Mouse (Mus musculus) stomach, postnatal 0 days (tissue): ENCODE data around the gene Sox9. TPM values are rescaled to one million over a fixed set of nuclear protein-coding genes. Genes with fewer than 3 reads are reported as not detected.
A peak's percentile ranks its signal among the peaks of the same experiment; 100 is the strongest.

Experiments used
- ATAC-seq: fragments of 200-750 bp; cut with Nextera tagmentation; 2 replicates; pipeline ENCODE4 v1.8.0; 2017; ENCODE audit not compliant: low FRiP score, low TSS enrichment
- DNase-seq: peaks from one replicate; pipeline ENCODE4 v3.0.0-alpha.2; 2016; ENCODE audit warnings: low spot score
- H3K27ac ChIP-seq: fragments of 300-500 bp; sonication (generic); replicated peaks from 2 replicates; pipeline ENCODE4 v1.5.1; 2014; ENCODE audit warnings: mild to moderate bottlenecking, control low read depth
- H3K27me3 ChIP-seq: fragments of 300-500 bp; sonication (generic); 2 replicates; pipeline ENCODE4 v1.6.1; 2014; ENCODE audit warnings: low read length; ENCODE audit not compliant: control insufficient read depth, insufficient read depth
- H3K36me3 ChIP-seq: fragments of 300-500 bp; sonication (generic); 2 replicates; pipeline ENCODE4 v1.6.1; 2014; ENCODE audit warnings: low read length, mixed read lengths; ENCODE audit not compliant: control insufficient read depth, insufficient read depth
- H3K4me1 ChIP-seq: fragments of 300-500 bp; sonication (generic); replicated peaks from 2 replicates; pipeline ENCODE4 v1.6.1; 2014; ENCODE audit warnings: antibody characterized with exemption; ENCODE audit not compliant: control insufficient read depth, insufficient read depth
- H3K4me2 ChIP-seq: fragments of 300-500 bp; sonication (generic); replicated peaks from 2 replicates; pipeline ENCODE4 v1.6.1; 2014; ENCODE audit warnings: low read depth, mild to moderate bottlenecking, control low read depth, moderate library complexity
- H3K4me3 ChIP-seq: fragments of 300-500 bp; sonication (generic); 2 replicates; pipeline ENCODE4 v1.5.1; 2014; ENCODE audit warnings: low read depth, low read length, control low read depth
- H3K9ac ChIP-seq: fragments of 300-500 bp; sonication (generic); 2 replicates; pipeline ENCODE4 v1.6.1; 2014; ENCODE audit warnings: mild to moderate bottlenecking, low read length, control low read depth, mixed read lengths
- H3K9me3 ChIP-seq: fragments of 300-500 bp; sonication (generic); 2 replicates; pipeline ENCODE4 v1.6.1; 2016; ENCODE audit warnings: low read length; ENCODE audit not compliant: control insufficient read depth
- CTCF ChIP-seq: IDR thresholded peaks from 2 replicates; pipeline ENCODE4 v1.5.1; 2016; ENCODE audit warnings: antibody characterized with exemption, low read depth, mild to moderate bottlenecking, moderate library complexity
- EP300 ChIP-seq: optimal IDR thresholded peaks from 2 replicates; pipeline ENCODE3; 2016; ENCODE audit warnings: antibody characterized with exemption
- WGBS: fragments of 180-500 bp; shearing (Covaris S2); extraction: QIAGEN DNeasy Blood & Tissue Kit; methylation state at CpG from one replicate; pipeline ENCODE4 v1.1.7; 2014; 5-methylcytosine and 5-hydroxymethylcytosine counted together
- polyA plus RNA-seq: library from polyadenylated mRNA; unstranded; fragments of >200 nt; fragmentation: Nextera tagmentation; extraction: Ambion mirVana; gene quantifications from 2 replicates; pipeline ENCODE4 v1.2.1, GENCODE M21; 2015

Gene Sox9
- polyA plus RNA-seq, 1 experiment from 2014 or later: 27.0 TPM

- peak; percentile 25; the same call in 1 of the 2 replicates for ATAC-seq
These were observed 751 bp upstream of the Sox9 start for GRCm38 (mm10) chr11:112781035-112781911.

GRCm38 (mm10) chr11:112782357-112783121, 515 bp downstream of the Sox9 start:
- ATAC-seq (peak; percentile 40), DNase-seq (peak; percentile 68)
- Histone ChIP-seq H3K27me3 (no peaks in the 10 kb centered on the region), H3K9me3 (no peaks in the 10 kb centered on the region), H3K27ac (peak overlapping the region; percentile 93), H3K4me3 (peak overlapping the region; percentile 72), H3K4me2 (peak overlapping the region; percentile 83), H3K36me3 (0 out of 2 replicates have a peak, but pooled peaks cover 2% of the 10 kb centered on the region), H3K9ac (peak overlapping the region; percentile 67), H3K4me1 (peaks cover 5% of the 10 kb centered on the region)
- under 1% methylated on average over 75 of the region's 75 CpGs for whole genome bisulfite sequencing
- no peak for TF ChIP-seq EP300
- no peak for TF ChIP-seq CTCF

More at GRCm38 (mm10) chr11:112781035-112781911, 751 bp upstream of the Sox9 start:
- 0 out of 2 replicates have a peak, but pooled peaks cover 2% of the 10 kb centered on the region for H3K36me3 ChIP-seq
- H3K27me3 ChIP-seq: no peaks in the 10 kb centered on the region
- peaks cover 5% of the 10 kb centered on the region for H3K4me1 ChIP-seq
- H3K27ac ChIP-seq: peak overlapping the region; percentile 63; the same call in 1 of the 2 replicates
- DNase-seq: peak; percentile 64
- H3K9ac ChIP-seq: peak overlapping the region; percentile 51
- TF ChIP-seq EP300 (no peak), CTCF (no peak)
- H3K4me2 ChIP-seq: peak overlapping the region; percentile 83
- WGBS: 3% methylated on average over 49 of the region's 49 CpGs
- no peaks in the 10 kb centered on the region for H3K9me3 ChIP-seq
- peak overlapping the region; percentile 72 for H3K4me3 ChIP-seq

GRCm38 (mm10) chr11:112783401-112784346, 1.6 kb downstream of the Sox9 start:
- H3K27me3 ChIP-seq: no peaks in the 10 kb centered on the region
- peak overlapping the region; percentile 93 for H3K27ac ChIP-seq
- H3K4me2 ChIP-seq: peak overlapping the region; percentile 83
- H3K9me3 ChIP-seq: no peaks in the 10 kb centered on the region
- H3K4me3 ChIP-seq: peak overlapping the region; percentile 72
- TF ChIP-seq CTCF (0 out of 2 replicates have a peak, but pooled peaks have one; percentile 8), EP300 (no peak)
- peaks cover 5% of the 10 kb centered on the region for H3K4me1 ChIP-seq
- WGBS: 1% methylated on average over 41 of the region's 42 CpGs
- H3K36me3 ChIP-seq: 0 out of 2 replicates have a peak, but pooled peaks cover 2% of the 10 kb centered on the region
- peak overlapping the region; percentile 67 for H3K9ac ChIP-seq
- DNase-seq (peak; percentile 61), ATAC-seq (no peak)

GRCm38 (mm10) chr11:112784347-112784902, 2.4 kb downstream of the Sox9 start:
- no peaks in the 10 kb centered on the region for H3K27me3 ChIP-seq
- no peak for TF ChIP-seq EP300
- no peak for TF ChIP-seq CTCF
- peak overlapping the region; percentile 45 for H3K27ac ChIP-seq
- H3K4me2 ChIP-seq: peak overlapping the region; percentile 83
- H3K4me3 ChIP-seq: peak overlapping the region; percentile 72
- peak overlapping the region; percentile 57; the same call in 1 of the 2 replicates for H3K9ac ChIP-seq
- ATAC-seq: peak; percentile 44; the same call in 1 of the 2 replicates
- DNase-seq: peak; percentile 77
- WGBS: 14% methylated on average over 30 of the region's 30 CpGs
- H3K9me3 ChIP-seq: no peaks in the 10 kb centered on the region
- H3K4me1 ChIP-seq: peaks cover 5% of the 10 kb centered on the region
- 0 out of 2 replicates have a peak, but pooled peaks cover 2% of the 10 kb centered on the region for H3K36me3 ChIP-seq
